Mouse (Mus musculus) NIH3T3 (cell line): ENCODE results near the gene Wdfy3.

ENCODE experiments used
- DNase-seq: peaks from one replicate; pipeline ENCODE4 v3.0.0-alpha.2; 2012; ENCODE audit warnings: low read depth

Wdfy3 gene

GRCm38 (mm10) chr5:101784328-101784727 lies 285.4 kb downstream of the Wdfy3 start:
- peak; percentile 25 for DNase-seq
